ENCODE assay signal across 21 mouse cellular contexts in genomic region chr4:49101934-49102768, GRCm38 (mm10). TPM values are rescaled to one million over a fixed set of nuclear protein-coding genes. Genes with fewer than 3 reads are reported as not detected.
DNase-seq lines count a peak whose midpoint lies in the region; ATAC-seq and TF ChIP-seq lines count a peak whose summit lies in the region.
"Had no signal": no experiment of that assay in that cellular context is flagged by ENCODE, and none has a peak within 500 bp of the region (broad histone marks: within the 10 kb centered on the region; RNA-seq: fewer than 3 reads in every experiment).

No protein-coding gene starts in this region.

- H3K9ac ChIP-seq in midbrain, embryonic 15.5 days: no peak overlapping the region
- H3K9ac ChIP-seq: limb, embryonic 13.5 days; liver, embryonic 14.5 days; lung, embryonic 15.5 days had no signal

- DNase-seq in embryo, embryonic 11 days: peak; percentile 5
- no peak for DNase-seq in embryo, embryonic 10 days (ENCODE audit: low spot score)
- peak; percentile 6 to 15 for DNase-seq in layer of hippocampus, adult 18-20 months (ENCODE audit: low spot score in 2 of 2)
- no peak for DNase-seq in layer of hippocampus, adult 9-10 months (ENCODE audit: low spot score)
- DNase-seq in brain, embryonic 14.5 days (ENCODE audit: low read depth): peak; percentile 81
- no peak for DNase-seq in kidney, adult 11 months
- no peak for DNase-seq in thymus, postnatal 36 days
- DNase-seq: adrenal gland, postnatal 10 days; cerebellum, adult 9-11 months; gastrocnemius, postnatal 36 days; kidney, adult 2 months; kidney, postnatal 10 days; lung, postnatal 4 days; right cerebral cortex, postnatal 14 days; spleen, adult 18-20 months had no signal

- H3K27me3 ChIP-seq in midbrain, embryonic 15.5 days (replicated peaks): no peaks in the 10 kb centered on the region
- H3K27me3 ChIP-seq: limb, embryonic 13.5 days; lung, embryonic 15.5 days; Patski had no signal

- no peak for TF ChIP-seq CTCF in brain, embryonic 14.5 days (IDR thresholded peaks at IDR 0.05; ENCODE audit: borderline replicate concordance, extremely low read depth, insufficient read depth, insufficient read length)

- ATAC-seq in midbrain, embryonic 15.5 days (replicated peaks): no peak
- ATAC-seq: Patski had no signal

- H3K36me3 ChIP-seq in midbrain, embryonic 15.5 days (replicated peaks): no peaks in the 10 kb centered on the region
- H3K36me3 ChIP-seq: limb, embryonic 13.5 days; lung, embryonic 15.5 days had no signal

- no peak overlapping the region for H3K4me3 ChIP-seq in midbrain, embryonic 15.5 days
- H3K4me3 ChIP-seq: limb, embryonic 13.5 days; lung, embryonic 15.5 days had no signal

- no peaks in the 10 kb centered on the region for H3K9me3 ChIP-seq in midbrain, embryonic 15.5 days
- H3K9me3 ChIP-seq: limb, embryonic 13.5 days; lung, embryonic 15.5 days had no signal

- H3K4me2 ChIP-seq in midbrain, embryonic 15.5 days: no peak overlapping the region
- H3K4me2 ChIP-seq: limb, embryonic 13.5 days; lung, embryonic 15.5 days had no signal

- peak overlapping the region; percentile 45 for H3K27ac ChIP-seq in midbrain, embryonic 15.5 days
- H3K27ac ChIP-seq: limb, embryonic 13.5 days; liver, embryonic 14.5 days; lung, embryonic 15.5 days had no signal

- WGBS in midbrain, embryonic 15.5 days: 15% methylated on average over 7 of the region's 7 CpGs

- TF ChIP-seq POLR2A in brain, embryonic 14.5 days (IDR thresholded peaks at IDR 0.05; ENCODE audit: borderline replicate concordance, extremely low read depth, insufficient read depth, insufficient read length, poor library complexity, severe bottlenecking): no peak

- peaks cover 13% of the 10 kb centered on the region for H3K4me1 ChIP-seq in midbrain, embryonic 15.5 days
- H3K4me1 ChIP-seq: limb, embryonic 13.5 days; lung, embryonic 15.5 days had no signal

RNA-seq across cellular contexts. Expression of gene Plppr1, which starts 43.1 kb away (rescaled TPM):
- 1 to 10 TPM; 7.2 to 7.8 TPM for total RNA-seq in layer of hippocampus, adult 18-20 months (2021)
- 22.5 and 33.5 TPM in 2 replicates for polyA plus RNA-seq in brain, embryonic 14.5 days (2012; rRNA removed)
- polyA plus RNA-seq in midbrain, embryonic 15.5 days (2015; fragmentation: Nextera tagmentation; extraction: Ambion mirVana): 55.9 and 57.7 TPM in 2 replicates
- total RNA-seq: gastrocnemius, postnatal 36 days; neutrophil, adult 5-6 weeks had no signal

Comparison
In these comparisons a context has a peak if more than half of its experiments do, and no peak if none do; other contexts are left out.
1. DNase-seq: peak in embryo, embryonic 11 days (single experiment), layer of hippocampus, adult 18-20 months (2 of 2) and brain, embryonic 14.5 days (single experiment); none in embryo, embryonic 10 days (single experiment), layer of hippocampus, adult 9-10 months (single experiment), kidney, adult 11 months (single experiment) and thymus, postnatal 36 days (0 of 2).